Mouse (Mus musculus): ENCODE results near the gene Cnot6. TPM values are rescaled to one million over a fixed set of nuclear protein-coding genes. Genes with fewer than 3 reads are reported as not detected.
A peak's percentile ranks its signal among the peaks of the same experiment; 100 is the strongest.

Gene Cnot6
- total RNA-seq, 2 experiments from 2014 or later, result 47.6 to 49.8 TPM

- no peak for DNase-seq (ENCODE audit: low spot score in 2 of 2)
These were observed 54.5 kb downstream of the Cnot6 start for GRCm38 (mm10) chr11:49658065-49658464.

GRCm38 (mm10) chr11:49655501-49655900, 57.0 kb downstream of the Cnot6 start:
- DNase-seq (ENCODE audit: low spot score in 2 of 2), result no peak

- DNase-seq (ENCODE audit: low spot score in 2 of 2), result no peak
These were observed 57.9 kb downstream of the Cnot6 start for GRCm38 (mm10) chr11:49654651-49655050.

GRCm38 (mm10) chr11:49653079-49653408, 59.5 kb downstream of the Cnot6 start:
- no peak for DNase-seq (ENCODE audit: low spot score in 2 of 2)

GRCm38 (mm10) chr11:49652401-49653078, 60.0 kb downstream of the Cnot6 start:
- DNase-seq (ENCODE audit: low spot score in 2 of 2), result peak; percentile 83 to 91

GRCm38 (mm10) chr11:49651762-49652322, 60.7 kb downstream of the Cnot6 start:
- no peak for DNase-seq (ENCODE audit: low spot score in 2 of 2)

- DNase-seq (ENCODE audit: low spot score in 2 of 2), result peak in 1 of 2 experiments; percentile 22
These were observed 61.3 kb downstream of the Cnot6 start for GRCm38 (mm10) chr11:49650994-49651761.

- no peak for DNase-seq (ENCODE audit: low spot score in 2 of 2)
These were observed 62.2 kb downstream of the Cnot6 start for GRCm38 (mm10) chr11:49650113-49650993.

GRCm38 (mm10) chr11:49645677-49646076, 66.8 kb downstream of the Cnot6 start:
- no peak for DNase-seq (ENCODE audit: low spot score in 2 of 2)

- no peak for DNase-seq (ENCODE audit: low spot score in 2 of 2)
These were observed 76.1 kb downstream of the Cnot6 start for GRCm38 (mm10) chr11:49636449-49636848.

- DNase-seq (ENCODE audit: low spot score in 2 of 2), result no peak
These were observed 76.9 kb downstream of the Cnot6 start for GRCm38 (mm10) chr11:49635671-49636070.

- no peak for DNase-seq (ENCODE audit: low spot score in 2 of 2)
These were observed 78.4 kb downstream of the Cnot6 start for GRCm38 (mm10) chr11:49634101-49634500.

- DNase-seq (ENCODE audit: low spot score in 2 of 2), result no peak
These were observed 80.3 kb downstream of the Cnot6 start for GRCm38 (mm10) chr11:49632256-49632655.

- DNase-seq (ENCODE audit: low spot score in 2 of 2), result no peak
These were observed 81.4 kb downstream of the Cnot6 start for GRCm38 (mm10) chr11:49631154-49631553.

GRCm38 (mm10) chr11:49626748-49627147, 85.8 kb downstream of the Cnot6 start:
- DNase-seq (ENCODE audit: low spot score in 2 of 2), result no peak

GRCm38 (mm10) chr11:49625863-49626262, 86.7 kb downstream of the Cnot6 start:
- no peak for DNase-seq (ENCODE audit: low spot score in 2 of 2)

GRCm38 (mm10) chr11:49624156-49624555, 88.4 kb downstream of the Cnot6 start:
- no peak for DNase-seq (ENCODE audit: low spot score in 2 of 2)

- DNase-seq (ENCODE audit: low spot score in 2 of 2), result no peak
These were observed 90.6 kb downstream of the Cnot6 start for GRCm38 (mm10) chr11:49621953-49622352.
